Mouse (Mus musculus): Measurements from ENCODE around the gene Dnajb2. TPM values are rescaled to one million over a fixed set of nuclear protein-coding genes. Genes with fewer than 3 reads are reported as not detected.

The Dnajb2 gene
- polyA plus RNA-seq, 1 experiment = 21.3 TPM

GRCm38 (mm10) chr1:75192452-75192851, 43.8 kb upstream of the Dnajb2 start:
- peaks cover 9% of the 10 kb centered on the region for H3K4me1 ChIP-seq (ENCODE audit: control insufficient read depth, insufficient read depth, insufficient read length, low read length)
- peak overlapping the region; percentile 97 for H3K27ac ChIP-seq (ENCODE audit: insufficient read depth, low read depth, low read length)
- peak overlapping the region; percentile 78 for H3K4me3 ChIP-seq (ENCODE audit: low read depth, low read length)
- H3K36me3 ChIP-seq (ENCODE audit: control insufficient read depth, insufficient read depth, low read length) = peaks cover 29% of the 10 kb centered on the region
- no peaks in the 10 kb centered on the region for H3K27me3 ChIP-seq (ENCODE audit: control insufficient read depth, insufficient read depth, low read length)
- WGBS = under 1% methylated on average over 19 of the region's 19 CpGs
- TF ChIP-seq CTCF (IDR thresholded peaks at IDR 0.05; ENCODE audit: extremely low read depth, insufficient read length, insufficient replicate concordance, low read depth, low read length) (no peak), POLR2A (IDR thresholded peaks at IDR 0.05; ENCODE audit: low read depth, low read length) (no peak; the same call in 1 of the 2 replicates)

GRCm38 (mm10) chr1:75201236-75201635, 35.0 kb upstream of the Dnajb2 start:
- Histone ChIP-seq H3K27ac (ENCODE audit: insufficient read depth, low read depth, low read length) (peak overlapping the region; percentile 87), H3K4me3 (ENCODE audit: low read depth, low read length) (no peak overlapping the region), H3K27me3 (ENCODE audit: control insufficient read depth, insufficient read depth, low read length) (no peaks in the 10 kb centered on the region), H3K36me3 (ENCODE audit: control insufficient read depth, insufficient read depth, low read length) (peaks cover 32% of the 10 kb centered on the region), H3K4me1 (ENCODE audit: control insufficient read depth, insufficient read depth, insufficient read length, low read length) (peaks cover 10% of the 10 kb centered on the region; the same call in 1 of the 2 replicates)
- 36% methylated on average over 1 of the region's 1 CpGs for WGBS
- no peak for TF ChIP-seq POLR2A (IDR thresholded peaks at IDR 0.05; ENCODE audit: low read depth, low read length)

- Histone ChIP-seq H3K36me3 (ENCODE audit: control insufficient read depth, insufficient read depth, low read length) (peaks cover 18% of the 10 kb centered on the region), H3K4me3 (ENCODE audit: low read depth, low read length) (peak overlapping the region; percentile 60), H3K27ac (ENCODE audit: insufficient read depth, low read depth, low read length) (peak overlapping the region; percentile 19; the same call in 1 of the 2 replicates), H3K4me1 (ENCODE audit: control insufficient read depth, insufficient read depth, insufficient read length, low read length) (peaks cover 26% of the 10 kb centered on the region), H3K27me3 (ENCODE audit: control insufficient read depth, insufficient read depth, low read length) (no peaks in the 10 kb centered on the region)
- TF ChIP-seq POLR2A (IDR thresholded peaks at IDR 0.05; ENCODE audit: low read depth, low read length) (no peak), CTCF (IDR thresholded peaks at IDR 0.05; ENCODE audit: extremely low read depth, insufficient read length, insufficient replicate concordance, low read depth, low read length) (no peak)
- WGBS = 21% methylated on average over 34 of the region's 34 CpGs
Observed at GRCm38 (mm10) chr1:75208967-75209678, 27.1 kb upstream of the Dnajb2 start.

GRCm38 (mm10) chr1:75210136-75211087, 25.8 kb upstream of the Dnajb2 start, which contains the start of the genes Glb1l and Stk16:
Glb1l (minus strand) TSS chr1:75210813.
Stk16 (plus strand) TSS chr1:75210838.
- peaks cover 28% of the 10 kb centered on the region for H3K36me3 ChIP-seq (ENCODE audit: control insufficient read depth, insufficient read depth, low read length)
- TF ChIP-seq CTCF (IDR thresholded peaks at IDR 0.05; ENCODE audit: extremely low read depth, insufficient read length, insufficient replicate concordance, low read depth, low read length) (no peak), POLR2A (IDR thresholded peaks at IDR 0.05; ENCODE audit: low read depth, low read length) (peak; percentile 67)
- peak within 1 kb of the TSS; percentile 49 for H3K27ac ChIP-seq (ENCODE audit: insufficient read depth, low read depth, low read length)
- peaks cover 32% of the 10 kb centered on the region for H3K4me1 ChIP-seq (ENCODE audit: control insufficient read depth, insufficient read depth, insufficient read length, low read length)
- no peaks in the 10 kb centered on the region for H3K27me3 ChIP-seq (ENCODE audit: control insufficient read depth, insufficient read depth, low read length)
- H3K4me3 ChIP-seq (ENCODE audit: low read depth, low read length) = peak within 1 kb of the TSS; percentile 88
- 4% methylated on average over 42 of the region's 42 CpGs for WGBS

- H3K4me1 ChIP-seq (ENCODE audit: control insufficient read depth, insufficient read depth, insufficient read length, low read length) = peaks cover 39% of the 10 kb centered on the region
- no peaks in the 10 kb centered on the region for H3K27me3 ChIP-seq (ENCODE audit: control insufficient read depth, insufficient read depth, low read length)
- TF ChIP-seq CTCF (IDR thresholded peaks at IDR 0.05; ENCODE audit: extremely low read depth, insufficient read length, insufficient replicate concordance, low read depth, low read length) (no peak), POLR2A (IDR thresholded peaks at IDR 0.05; ENCODE audit: low read depth, low read length) (no peak)
- H3K27ac ChIP-seq (ENCODE audit: insufficient read depth, low read depth, low read length) = peak overlapping the region; percentile 49
- WGBS = 4% methylated on average over 17 of the region's 17 CpGs
- peaks cover 36% of the 10 kb centered on the region for H3K36me3 ChIP-seq (ENCODE audit: control insufficient read depth, insufficient read depth, low read length)
- peak overlapping the region; percentile 88 for H3K4me3 ChIP-seq (ENCODE audit: low read depth, low read length)
Observed at GRCm38 (mm10) chr1:75211141-75211708, 25.0 kb upstream of the Dnajb2 start.

- 65% methylated on average over 4 of the region's 4 CpGs for WGBS
Observed at GRCm38 (mm10) chr1:75212542-75212941, 23.7 kb upstream of the Dnajb2 start.

More at GRCm38 (mm10) chr1:75212542-75212941, 23.7 kb upstream of the Dnajb2 start:
- H3K27me3 ChIP-seq (ENCODE audit: control insufficient read depth, insufficient read depth, low read length) = no peaks in the 10 kb centered on the region
- peak overlapping the region; percentile 71 for H3K27ac ChIP-seq (ENCODE audit: insufficient read depth, low read depth, low read length)
- H3K4me1 ChIP-seq (ENCODE audit: control insufficient read depth, insufficient read depth, insufficient read length, low read length) = peaks cover 41% of the 10 kb centered on the region
- H3K36me3 ChIP-seq (ENCODE audit: control insufficient read depth, insufficient read depth, low read length) = peaks cover 42% of the 10 kb centered on the region
- H3K4me3 ChIP-seq (ENCODE audit: low read depth, low read length) = peak overlapping the region; percentile 27
- no peak for TF ChIP-seq CTCF (IDR thresholded peaks at IDR 0.05; ENCODE audit: extremely low read depth, insufficient read length, insufficient replicate concordance, low read depth, low read length)
- no peak for TF ChIP-seq POLR2A (IDR thresholded peaks at IDR 0.05; ENCODE audit: low read depth, low read length)
